Mouse (Mus musculus): Measurements from ENCODE around the gene 1700013G24Rik. TPM values are rescaled to one million over a fixed set of nuclear protein-coding genes. Genes with fewer than 3 reads are reported as not detected.

1700013G24Rik gene
- polyA plus RNA-seq (2014; fragmentation: Illumina TruSeq; extraction: RNeasy Lipid Tissue Mini Kit (QIAGEN cat#74804); ENCODE audit: low read depth, low replicate concordance) = not detected

DNA sequence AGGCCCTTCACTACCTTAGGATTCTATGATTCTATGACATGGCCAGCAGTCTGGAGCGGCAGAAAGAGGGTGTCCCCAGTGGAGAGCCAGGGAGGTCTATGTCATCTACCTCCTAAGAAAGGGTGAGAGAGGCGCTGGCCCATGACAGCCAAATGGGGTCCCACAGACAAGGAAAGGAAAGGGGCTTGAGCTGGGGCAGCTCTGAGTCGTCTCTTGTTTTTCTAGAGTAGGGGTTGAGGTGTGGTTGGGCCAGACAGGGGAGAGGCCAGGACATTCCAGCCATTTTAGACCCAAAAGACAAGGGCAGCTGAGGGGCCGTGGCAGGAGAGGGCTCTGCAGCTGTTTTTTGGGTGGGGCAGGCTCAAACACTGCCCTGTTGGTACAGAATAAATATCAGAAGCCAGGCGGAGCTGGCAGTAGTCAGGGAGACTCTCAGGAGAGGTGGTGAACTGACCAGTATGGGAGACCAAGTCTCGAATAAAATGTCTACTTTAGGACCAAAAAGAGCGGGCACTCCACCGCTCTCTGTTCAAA lies at the start of gene 1700013G24Rik:
TSS of gene 1700013G24Rik (plus strand) at position 51 of the 534 bp plus-strand sequence.

DNA sequence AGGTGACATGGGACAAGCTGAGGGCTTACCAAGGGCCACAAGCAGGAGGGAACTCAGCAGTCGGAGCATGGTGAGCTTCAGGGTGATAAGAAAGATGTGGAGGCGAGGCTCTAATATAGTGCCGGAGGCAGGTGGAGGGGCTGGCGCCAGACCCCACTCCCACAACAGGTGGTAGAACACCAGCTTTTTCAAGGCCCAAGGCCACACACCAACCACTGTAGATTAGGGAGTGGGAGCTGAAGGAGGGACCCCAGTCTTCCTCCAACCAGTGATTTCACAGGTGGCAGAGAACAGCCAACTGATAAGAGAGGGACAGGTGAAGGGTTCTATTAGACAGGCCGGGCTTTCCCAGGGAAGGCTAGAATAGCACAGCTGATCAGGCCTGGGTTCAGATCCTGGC lies 43.4 kb upstream of the 1700013G24Rik start, which contains the start of gene Cela3a:
TSS of gene Cela3a (minus strand) at position 101 of the 400 bp plus-strand sequence.

DNA sequence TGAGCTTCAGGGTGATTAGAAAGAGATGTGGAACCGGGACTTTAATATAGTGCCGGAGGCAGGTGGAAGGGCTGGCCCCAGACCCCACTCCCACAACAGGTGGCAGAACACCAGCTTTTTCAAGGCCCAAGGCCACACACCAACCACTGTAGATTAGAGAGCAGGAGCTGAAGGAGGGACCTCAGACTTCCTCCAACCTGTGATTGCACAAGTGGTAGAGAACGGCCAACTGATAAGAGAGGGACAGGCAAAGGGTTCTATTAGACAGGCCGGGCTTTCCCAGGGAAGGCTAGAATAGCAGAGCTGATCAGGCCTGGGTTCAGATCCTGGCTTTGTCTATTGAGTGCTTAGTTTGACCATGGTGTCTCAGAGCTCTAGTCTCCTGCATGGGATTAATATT lies 22.6 kb upstream of the 1700013G24Rik start, which contains the start of gene Cela3b:
TSS of gene Cela3b (minus strand) at position 39 of the 400 bp plus-strand sequence.

DNA sequence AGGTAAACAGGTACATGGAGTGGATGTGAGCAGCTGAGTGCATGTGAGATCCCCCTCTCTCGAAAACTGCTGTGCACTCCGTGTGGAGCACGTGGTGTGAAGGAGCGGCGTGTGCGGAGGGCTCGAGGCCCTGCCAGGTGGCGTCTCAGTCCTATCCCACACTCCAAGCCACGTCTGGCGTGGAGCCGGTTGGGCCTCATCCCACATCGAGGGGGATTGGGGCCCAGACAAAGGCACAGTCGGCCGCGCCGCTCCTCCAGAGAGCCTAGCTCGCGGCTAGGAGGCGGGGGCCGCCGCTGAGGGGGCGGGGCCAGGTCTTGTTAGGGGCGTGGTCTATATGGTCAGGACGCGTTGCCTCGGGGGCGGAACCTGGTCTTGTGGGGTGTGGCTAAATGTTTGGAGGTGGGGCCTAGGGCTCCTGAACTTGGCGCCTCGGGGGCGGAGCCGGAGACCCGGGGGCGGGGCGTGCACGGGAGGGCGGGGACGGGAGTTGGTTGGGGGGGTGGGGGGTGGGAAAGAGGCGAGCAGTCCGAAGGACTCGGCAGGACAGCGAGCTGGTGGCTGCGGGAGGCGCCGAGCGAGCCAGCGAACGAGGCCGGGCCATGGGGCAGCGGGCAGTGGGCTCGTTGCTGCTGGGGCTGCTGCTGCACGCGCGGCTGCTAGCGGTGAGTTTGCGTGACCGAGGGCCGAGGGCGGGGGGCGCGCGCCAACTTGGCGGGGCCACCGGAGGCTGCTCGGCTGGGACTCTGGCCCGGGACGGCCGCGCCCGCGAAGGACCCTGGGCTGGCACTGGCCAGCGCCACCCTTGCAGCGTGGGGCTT lies 15.4 kb downstream of the 1700013G24Rik start, which contains the start of gene Hspg2:
TSS of gene Hspg2 (plus strand) at position 510 of the 821 bp plus-strand sequence.

Other genes starting within 250 kb of the 1700013G24Rik start
- gene Wnt4, start 175.8 kb upstream of the 1700013G24Rik start, polyA plus RNA-seq (2014; fragmentation: Illumina TruSeq; extraction: RNeasy Lipid Tissue Mini Kit (QIAGEN cat#74804); ENCODE audit: low read depth, low replicate concordance) = 0.24 TPM
- gene Cdc42, start 95.6 kb upstream of the 1700013G24Rik start, polyA plus RNA-seq (2014; fragmentation: Illumina TruSeq; extraction: RNeasy Lipid Tissue Mini Kit (QIAGEN cat#74804); ENCODE audit: low read depth, low replicate concordance) = 164 TPM
- gene Cela3a, start 43.5 kb upstream of the 1700013G24Rik start, polyA plus RNA-seq (2014; fragmentation: Illumina TruSeq; extraction: RNeasy Lipid Tissue Mini Kit (QIAGEN cat#74804); ENCODE audit: low read depth, low replicate concordance) = not detected
- not detected for gene Cela3b, start 22.7 kb upstream of the 1700013G24Rik start, polyA plus RNA-seq (2014; fragmentation: Illumina TruSeq; extraction: RNeasy Lipid Tissue Mini Kit (QIAGEN cat#74804); ENCODE audit: low read depth, low replicate concordance)
- gene Hspg2, start 15.5 kb downstream of the 1700013G24Rik start, polyA plus RNA-seq (2014; fragmentation: Illumina TruSeq; extraction: RNeasy Lipid Tissue Mini Kit (QIAGEN cat#74804); ENCODE audit: low read depth, low replicate concordance) = 162 TPM
- gene Ldlrad2, start 121.3 kb downstream of the 1700013G24Rik start, polyA plus RNA-seq (2014; fragmentation: Illumina TruSeq; extraction: RNeasy Lipid Tissue Mini Kit (QIAGEN cat#74804); ENCODE audit: low read depth, low replicate concordance) = not detected
- 30.8 TPM for gene Usp48, start 140.5 kb downstream of the 1700013G24Rik start, polyA plus RNA-seq (2014; fragmentation: Illumina TruSeq; extraction: RNeasy Lipid Tissue Mini Kit (QIAGEN cat#74804); ENCODE audit: low read depth, low replicate concordance)
- gene Rap1gap, start 211.4 kb downstream of the 1700013G24Rik start, polyA plus RNA-seq (2014; fragmentation: Illumina TruSeq; extraction: RNeasy Lipid Tissue Mini Kit (QIAGEN cat#74804); ENCODE audit: low read depth, low replicate concordance) = 18.1 TPM

All from heart, adult 10 weeks (tissue).